Mouse (Mus musculus) small intestine, adult 2 months (tissue): ENCODE measurements around the gene Tac4.

Experiments
- CTCF ChIP-seq: fragments of 200-500 bp; IDR thresholded peaks from 2 replicates; pipeline ENCODE4 v1.5.1; 2012; ENCODE audit warnings: low read depth, mild to moderate bottlenecking, control low read depth, inconsistent platforms, low read length, moderate library complexity, mixed read lengths; ENCODE audit not compliant: insufficient replicate concordance, insufficient read length; ENCODE audit errors: extremely low read depth
- POLR2A ChIP-seq: fragments of 200-500 bp; IDR thresholded peaks from 2 replicates; pipeline ENCODE4 v1.6.1; 2012; ENCODE audit warnings: low read depth, mild to moderate bottlenecking, control low read depth, inconsistent platforms, low read length, moderate library complexity

- TF ChIP-seq POLR2A (peak; percentile 55; the same call in 1 of the 2 replicates), CTCF (no peak)
Observed at GRCm38 (mm10) chr11:95309510-95310006, 48.2 kb downstream of the Tac4 start.
